Mouse (Mus musculus) adrenal gland, postnatal 10 days (tissue): ENCODE results near the gene Fgfrl1. TPM values are rescaled to one million over a fixed set of nuclear protein-coding genes. Genes with fewer than 3 reads are reported as not detected.

Experiments
- DNase-seq: peaks from one replicate; pipeline ENCODE4 v3.0.0; 2021; ENCODE audit warnings: mixed read lengths
- long read RNA-seq, 2 experiments: library from polyadenylated mRNA; stranded (forward); transcript quantifications; one replicate each; pipeline ENCODE4 v2.0.0; 2021
- total RNA-seq, 2 experiments: library from RNA; stranded (reverse); gene quantifications; 2 replicates each; pipeline ENCODE4 v1.2.3; 2021

The Fgfrl1 gene
- 10 to 100 TPM; 42.5 to 52.7 TPM for total RNA-seq
- long read RNA-seq, experiment 1, transcript Fgfrl1-201 (7 exons, 2,329 nt) = major isoform, 28 of 50 reads
- long read RNA-seq, experiment 1, partial matches to known transcripts = 15 of 50 reads
- long read RNA-seq, experiment 1, other reads (novel, unspliced or antisense) = 7 of 50 reads
- long read RNA-seq, experiment 2, transcript Fgfrl1-201 (7 exons, 2,329 nt) = major isoform, 14 of 26 reads
- long read RNA-seq, experiment 2, partial matches to known transcripts = 6 of 26 reads
- long read RNA-seq, experiment 2, other reads (novel, unspliced or antisense) = 2 of 26 reads

DNA sequence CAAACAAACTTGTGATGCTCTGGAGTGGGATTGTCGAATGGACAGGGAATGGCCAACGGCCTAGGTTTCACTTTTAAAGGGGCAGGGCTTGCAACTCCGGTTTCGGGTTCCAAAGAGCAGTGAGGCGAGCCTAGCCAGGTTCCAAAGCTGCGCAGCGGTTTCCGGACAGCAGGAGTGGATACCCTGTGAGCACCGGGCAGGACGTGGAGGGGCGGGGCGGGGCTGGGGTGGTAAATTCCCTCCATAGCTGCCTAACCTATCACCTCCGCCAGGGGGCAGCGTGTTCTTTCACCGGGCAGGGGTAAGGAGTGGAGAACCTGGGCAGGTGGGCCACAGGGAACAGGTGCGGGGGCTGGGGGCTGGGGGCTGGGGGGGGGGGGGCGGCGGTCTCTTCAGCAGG is at the start of gene Fgfrl1:
Gene Fgfrl1 (plus strand): TSS at position 112 of the 400 bp plus-strand sequence.
- DNase-seq = peak; percentile 83

GRCm38 (mm10) chr5:108643674-108644073 is 48.5 kb upstream of the Fgfrl1 start:
- no peak for DNase-seq

DNA sequence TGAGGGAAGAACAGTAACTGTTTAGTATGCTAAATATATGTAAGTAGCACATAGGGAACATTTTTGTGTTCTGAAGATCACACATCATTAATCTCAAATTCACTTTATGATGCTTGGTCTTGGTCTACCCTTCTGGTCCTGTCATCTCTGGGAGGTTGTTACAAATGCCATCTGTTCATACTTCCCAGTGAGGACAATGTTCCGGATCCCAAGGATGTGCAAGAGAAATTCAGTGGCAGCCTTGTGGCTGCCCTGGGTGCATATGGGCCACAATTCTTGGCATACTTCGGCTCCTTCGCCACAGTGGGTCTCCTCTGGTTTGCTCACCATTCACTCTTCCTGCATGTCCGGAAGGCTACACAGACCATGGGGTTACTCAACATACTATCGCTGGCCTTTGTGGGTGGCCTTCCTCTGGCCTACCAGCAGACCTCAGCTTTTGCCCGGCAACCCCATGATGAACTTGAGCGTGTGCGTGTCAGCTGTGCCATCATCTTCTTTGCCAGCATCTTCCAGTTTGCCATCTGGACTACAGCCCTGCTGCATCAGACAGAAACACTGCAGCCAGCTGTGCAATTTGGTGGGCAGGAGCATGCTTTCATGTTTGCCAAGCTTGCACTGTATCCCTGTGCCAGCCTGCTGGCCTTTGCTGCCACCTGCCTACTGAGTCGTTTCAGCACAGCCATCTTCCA is 46.4 kb upstream of the Fgfrl1 start:
- DNase-seq = no peak

- no peak for DNase-seq
These were observed 45.9 kb upstream of the Fgfrl1 start for GRCm38 (mm10) chr5:108646343-108646660.

- no peak for DNase-seq
These were observed 44.9 kb upstream of the Fgfrl1 start for GRCm38 (mm10) chr5:108647311-108647710.

DNA sequence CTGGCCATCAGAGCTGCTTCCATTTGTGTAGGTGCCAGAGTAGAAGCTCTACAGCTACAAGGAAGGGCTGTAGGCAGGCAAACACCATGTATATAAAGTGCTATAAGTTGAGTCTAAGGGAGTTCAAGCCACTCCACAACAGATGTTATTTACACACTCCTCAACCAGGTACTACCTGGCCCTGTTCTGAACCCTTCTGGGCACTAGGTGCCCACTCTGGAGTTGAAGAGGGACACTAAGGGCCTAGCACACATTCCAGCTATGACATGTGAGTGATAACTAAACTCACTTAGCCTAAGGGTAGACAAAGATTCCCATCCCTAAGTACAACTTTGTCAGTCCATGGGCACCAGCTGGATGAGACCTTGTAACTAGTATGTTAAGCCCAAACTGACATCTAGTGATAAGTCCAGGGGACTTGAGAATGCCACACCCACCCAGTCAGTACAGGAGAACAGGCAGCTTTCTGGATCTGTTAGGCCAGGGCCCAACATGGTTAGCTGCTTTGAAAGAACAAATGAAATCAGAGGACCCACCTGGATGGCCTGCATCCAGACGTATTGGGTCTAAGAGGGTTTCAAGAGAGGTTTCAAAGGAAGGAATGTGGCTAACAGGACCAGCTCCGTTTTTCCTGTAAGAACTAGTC is 44.2 kb upstream of the Fgfrl1 start:
- DNase-seq = no peak

- no peak for DNase-seq
These were observed 43.1 kb upstream of the Fgfrl1 start for GRCm38 (mm10) chr5:108648937-108649576.

- DNase-seq = no peak
These were observed 41.8 kb upstream of the Fgfrl1 start for GRCm38 (mm10) chr5:108650341-108650740.

GRCm38 (mm10) chr5:108651136-108651720 is 41.0 kb upstream of the Fgfrl1 start:
- DNase-seq = no peak

- DNase-seq = peak; percentile 70
These were observed 40.4 kb upstream of the Fgfrl1 start for GRCm38 (mm10) chr5:108651823-108652222.

GRCm38 (mm10) chr5:108653341-108653740 is 38.8 kb upstream of the Fgfrl1 start:
- DNase-seq = no peak

GRCm38 (mm10) chr5:108654444-108654990 is 37.7 kb upstream of the Fgfrl1 start:
- no peak for DNase-seq

DNA sequence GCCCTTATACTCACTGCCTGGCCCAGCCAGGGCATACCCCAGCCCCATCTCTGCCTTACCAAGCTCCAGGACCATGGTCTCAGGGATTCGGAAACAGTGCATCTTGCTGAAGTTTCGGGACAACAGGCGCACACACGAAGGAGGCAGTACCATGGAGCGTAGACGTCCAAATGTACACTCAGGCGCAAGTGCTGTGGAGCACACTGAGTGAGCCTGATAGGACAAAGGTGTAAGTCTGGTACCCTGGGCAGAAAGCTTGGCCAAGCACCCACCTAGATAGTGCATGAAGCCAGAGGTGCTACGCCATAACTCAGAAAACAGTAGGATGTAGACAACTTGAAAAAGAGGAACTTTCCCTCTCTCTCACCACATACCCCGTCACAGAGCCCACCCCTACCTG is 36.8 kb upstream of the Fgfrl1 start:
- DNase-seq = no peak

GRCm38 (mm10) chr5:108655891-108656650 is 36.1 kb upstream of the Fgfrl1 start:
- no peak for DNase-seq

- DNase-seq = no peak
These were observed 34.8 kb upstream of the Fgfrl1 start for GRCm38 (mm10) chr5:108657406-108657805.

DNA sequence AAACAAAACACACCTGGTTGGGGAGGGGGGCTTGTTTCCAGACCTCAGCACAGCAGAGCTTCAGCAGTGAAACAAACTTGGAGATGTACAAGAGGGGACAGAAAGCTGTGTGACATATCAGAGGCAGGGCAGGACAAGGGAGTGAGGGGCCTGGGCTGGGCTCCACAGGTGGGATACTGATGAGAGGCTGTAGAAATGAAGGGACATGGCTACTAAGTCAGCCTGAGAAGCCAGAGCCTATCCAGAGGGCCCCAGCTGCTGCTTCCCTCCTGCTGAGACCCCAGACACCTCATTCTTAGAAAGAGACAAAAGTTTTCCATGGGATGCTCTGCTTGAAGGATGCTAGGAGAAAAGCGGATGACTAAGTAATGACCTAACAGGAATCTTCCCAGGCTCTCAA is 33.6 kb upstream of the Fgfrl1 start:
- DNase-seq = no peak

DNA sequence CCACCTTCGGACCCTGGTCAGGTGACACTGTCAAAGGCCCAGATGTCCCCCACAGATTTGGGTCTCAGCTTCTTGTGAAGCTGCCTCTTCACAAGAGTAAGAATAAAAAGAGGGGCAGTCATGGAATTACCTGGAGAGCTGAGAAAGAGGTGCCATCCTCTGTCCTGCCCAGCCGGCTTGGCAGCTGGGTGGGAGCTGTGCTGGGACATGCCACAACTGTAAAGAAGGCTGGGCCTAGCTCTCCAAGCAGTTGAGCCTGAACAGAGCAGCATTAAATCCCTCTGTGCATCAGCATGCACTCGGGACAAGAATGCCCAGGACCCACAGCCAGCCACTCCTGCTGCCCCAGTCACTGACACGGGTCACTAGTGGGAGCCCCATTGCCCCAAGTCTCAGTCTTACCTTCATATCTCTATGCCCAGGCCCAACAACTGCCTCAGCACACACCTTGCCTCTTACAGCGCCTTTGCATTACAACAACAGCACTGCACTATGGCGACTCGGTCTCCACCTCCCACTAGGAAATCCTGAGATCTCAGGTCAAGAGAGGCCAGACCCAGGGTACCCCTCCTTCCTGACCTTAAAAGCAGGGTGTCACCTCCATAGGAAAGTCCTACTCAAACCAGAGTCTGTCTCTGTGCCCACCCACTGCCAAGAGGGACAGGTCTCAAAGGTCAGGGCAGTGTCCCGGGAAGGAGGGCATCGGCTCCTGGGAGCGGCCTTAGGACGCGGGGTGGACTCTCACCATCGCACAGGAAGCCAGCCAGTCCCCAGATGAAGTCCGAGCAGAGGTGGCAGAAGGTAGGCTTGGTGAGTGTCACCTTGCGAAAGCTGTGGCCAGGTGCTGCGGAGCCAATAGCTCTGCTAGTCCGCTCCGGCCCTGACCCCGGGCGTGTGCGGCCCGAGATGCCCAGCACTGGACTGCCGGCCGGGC is 32.2 kb upstream of the Fgfrl1 start, which contains the start of gene Idua:
Gene Idua (plus strand): TSS at position 634 of the 934 bp plus-strand sequence.
- peak; percentile 42 for DNase-seq

- DNase-seq = peak; percentile 96
These were observed 31.4 kb upstream of the Fgfrl1 start for GRCm38 (mm10) chr5:108660632-108661268.

DNA sequence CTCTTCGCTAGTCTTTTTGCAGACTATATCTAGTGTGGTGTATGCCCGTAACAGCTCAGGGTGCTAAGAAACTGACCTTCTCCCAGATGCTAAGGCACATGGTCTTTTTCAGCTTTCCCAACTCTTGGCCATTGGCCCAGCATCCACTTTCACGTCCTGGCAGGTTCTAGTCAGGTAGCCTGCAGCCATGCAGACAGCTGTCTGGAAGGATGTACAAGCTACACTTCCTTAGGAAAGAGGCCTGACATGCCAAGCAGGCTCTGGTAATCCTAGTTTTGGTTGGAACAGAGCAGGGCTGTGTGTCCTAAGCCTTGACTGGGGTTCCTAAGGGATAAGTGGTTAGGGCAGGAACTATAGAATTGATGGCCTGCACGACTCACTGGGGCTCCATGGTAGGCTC is 29.4 kb upstream of the Fgfrl1 start:
- no peak for DNase-seq

- DNase-seq = no peak
These were observed 27.1 kb upstream of the Fgfrl1 start for GRCm38 (mm10) chr5:108665066-108665465.
